Mouse (Mus musculus) embryonic fibroblast, embryonic 13.5 days (primary cell): Measurements from ENCODE around the gene Ghitm.

Experiments used
- CTCF ChIP-seq: IDR thresholded peaks from 2 replicates; pipeline ENCODE4 v1.5.1; 2011; ENCODE audit warnings: mild to moderate bottlenecking, control low read depth, low read length, moderate library complexity, borderline replicate concordance; ENCODE audit not compliant: insufficient read depth
- POLR2A ChIP-seq: IDR thresholded peaks from 2 replicates; pipeline ENCODE4 v1.6.1; 2011; ENCODE audit warnings: low read depth, mild to moderate bottlenecking, control low read depth, low read length, moderate library complexity

DNA sequence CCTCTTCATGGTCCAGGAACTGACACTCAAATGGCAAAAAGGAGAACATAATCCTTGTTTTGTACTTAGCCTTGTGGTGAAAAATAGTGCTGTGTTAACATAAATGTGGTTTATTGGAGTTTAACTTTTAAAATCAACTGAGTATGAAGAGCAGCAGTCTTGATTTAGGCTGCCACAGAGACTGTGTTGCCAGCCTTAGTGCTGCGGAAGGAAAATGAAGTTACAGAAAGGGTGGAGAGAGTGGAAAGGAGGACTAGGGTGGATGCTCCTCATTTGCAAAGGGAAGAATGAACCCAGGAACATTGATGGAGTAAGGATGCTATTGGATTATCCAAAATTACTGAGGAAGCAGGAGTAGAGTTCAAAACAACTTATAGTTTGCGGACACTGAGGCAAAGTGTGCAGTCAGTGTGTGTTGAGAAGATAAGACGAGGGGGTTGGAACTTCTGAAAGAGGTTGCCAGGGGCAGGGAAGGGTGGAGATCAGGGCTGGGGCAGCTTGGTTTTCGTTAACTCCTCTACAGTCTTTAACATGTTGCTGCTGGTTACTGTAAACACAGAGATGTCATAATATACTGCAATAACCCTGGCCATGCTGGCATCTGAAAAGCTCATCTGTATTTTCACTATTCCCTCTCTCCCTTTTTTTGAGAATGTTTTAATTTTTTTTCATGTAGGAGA, 28.3 kb upstream of the Ghitm start:
- TF ChIP-seq POLR2A: no peak
- no peak for TF ChIP-seq CTCF
